Mouse (Mus musculus): ENCODE results near the gene Rfx8. TPM values are rescaled to one million over a fixed set of nuclear protein-coding genes. Genes with fewer than 3 reads are reported as not detected.

Gene Rfx8
- total and polyA plus RNA-seq, 3 experiments, result not detected

- no peaks in the 10 kb centered on the region for H3K36me3 ChIP-seq (replicated peaks in 1 of 2; ENCODE audit: control insufficient read depth in 1 of 2, insufficient read depth in 1 of 2, low read length in 1 of 2)
- H3K27me3 ChIP-seq (replicated peaks), result no peaks in the 10 kb centered on the region
- H3K4me2 ChIP-seq (ENCODE audit: insufficient read depth, low read depth, poor library complexity, severe bottlenecking), result no peak overlapping the region
- H3K9ac ChIP-seq (ENCODE audit: insufficient read depth, low read depth), result no peak overlapping the region
- H3K79me2 ChIP-seq (replicated peaks; ENCODE audit: control insufficient read depth, extremely low read depth, insufficient read depth, poor library complexity, severe bottlenecking), result no peaks in the 10 kb centered on the region
- no peak overlapping the region for H3K27ac ChIP-seq (ENCODE audit: insufficient read depth, low read depth)
- no peak overlapping the region for H3K4me3 ChIP-seq (replicated peaks in 1 of 3; ENCODE audit: low read depth in 2 of 3, low read length in 2 of 3, poor library complexity in 1 of 3)
- H3K4me1 ChIP-seq (ENCODE audit: control insufficient read depth in 1 of 2, insufficient read depth in 2 of 2), result peaks cover 2 to 6% of the 10 kb centered on the region in 2 experiments; a peak in 2 of 4 replicates
- DNase-seq (ENCODE audit: extremely low read depth), result no peak
- no peaks in the 10 kb centered on the region for H3K9me3 ChIP-seq (replicated peaks; ENCODE audit: low read length)
- in situ Hi-C loops (cut with MboI; ENCODE audit: low pct_ligation_motif_present, low pct_unique_long_range_greater_than_20kb, low sequenced_read_pairs), result no loop called here
- dilution Hi-C loops (cut with MboI; ENCODE audit: extremely low pct_ligation_motif_present, extremely low pct_unique_long_range_greater_than_20kb, low sequenced_read_pairs), result no loop called here
- no peak for TF ChIP-seq SMC3 (IDR thresholded peaks at IDR 0.05; ENCODE audit: low read depth, low read length)
Observed at GRCm38 (mm10) chr1:39751537-39751936, 30.7 kb upstream of the Rfx8 start.

GRCm38 (mm10) chr1:39749664-39750063 lies 28.9 kb upstream of the Rfx8 start:
- H3K4me1 ChIP-seq (ENCODE audit: control insufficient read depth in 1 of 2, insufficient read depth in 2 of 2), result peaks cover 0 to 6% of the 10 kb centered on the region in 2 experiments; a peak in 2 of 4 replicates
- H3K79me2 ChIP-seq (replicated peaks; ENCODE audit: control insufficient read depth, extremely low read depth, insufficient read depth, poor library complexity, severe bottlenecking), result no peaks in the 10 kb centered on the region
- no peaks in the 10 kb centered on the region for H3K36me3 ChIP-seq (replicated peaks in 1 of 2; ENCODE audit: control insufficient read depth in 1 of 2, insufficient read depth in 1 of 2, low read length in 1 of 2)
- TF ChIP-seq USF1 (IDR thresholded peaks at IDR 0.05; ENCODE audit: low read depth, low read length) (no peak), SIN3A (IDR thresholded peaks at IDR 0.05; ENCODE audit: low read length) (no peak), ZKSCAN1 (IDR thresholded peaks at IDR 0.05; ENCODE audit: borderline replicate concordance, low read depth, low read length) (no peak), JUN (IDR thresholded peaks at IDR 0.05; ENCODE audit: insufficient read depth, low read depth, low read length) (no peak), MXI1 (IDR thresholded peaks at IDR 0.05; ENCODE audit: low read depth, low read length) (no peak), RCOR1 (conservative IDR thresholded peaks at IDR 0.05; ENCODE audit: low read depth, low read length) (no peak), EP300 (IDR thresholded peaks at IDR 0.05; ENCODE audit: low read length) (no peak), UBTF (IDR thresholded peaks at IDR 0.05; ENCODE audit: low read depth, low read length) (no peak), RAD21 (IDR thresholded peaks at IDR 0.05; ENCODE audit: low read depth, low read length) (no peak), MEF2A (IDR thresholded peaks at IDR 0.05; ENCODE audit: borderline replicate concordance, low read depth, low read length) (no peak), E2F4 (IDR thresholded peaks at IDR 0.05; ENCODE audit: insufficient replicate concordance, low read depth, low read length) (no peak), NELFE (IDR thresholded peaks at IDR 0.05; ENCODE audit: low read depth, low read length) (no peak), USF2 (conservative IDR thresholded peaks at IDR 0.05; ENCODE audit: low read depth, low read length) (no peak), MYC (IDR thresholded peaks at IDR 0.05; ENCODE audit: low read depth, low read length) (no peak), TCF12 (IDR thresholded peaks at IDR 0.05; ENCODE audit: low read depth, low read length) (no peak), TBP (conservative IDR thresholded peaks at IDR 0.05; ENCODE audit: low read depth, low read length) (no peak)
- no peak overlapping the region for H3K9ac ChIP-seq (ENCODE audit: insufficient read depth, low read depth)
- no peak overlapping the region for H3K4me2 ChIP-seq (ENCODE audit: insufficient read depth, low read depth, poor library complexity, severe bottlenecking)
- no peak overlapping the region for H3K4me3 ChIP-seq (replicated peaks in 1 of 3; ENCODE audit: low read depth in 2 of 3, low read length in 2 of 3, poor library complexity in 1 of 3)
- H3K27me3 ChIP-seq (replicated peaks), result no peaks in the 10 kb centered on the region
- no peak overlapping the region for H3K27ac ChIP-seq (ENCODE audit: insufficient read depth, low read depth)
- peak; percentile 10 for DNase-seq (ENCODE audit: extremely low read depth)
- dilution Hi-C loops (cut with MboI; ENCODE audit: extremely low pct_ligation_motif_present, extremely low pct_unique_long_range_greater_than_20kb, low sequenced_read_pairs), result no loop called here
- no peaks in the 10 kb centered on the region for H3K9me3 ChIP-seq (replicated peaks; ENCODE audit: low read length)
- in situ Hi-C loops (cut with MboI; ENCODE audit: low pct_ligation_motif_present, low pct_unique_long_range_greater_than_20kb, low sequenced_read_pairs), result no loop called here
